Mouse (Mus musculus): ENCODE data around the gene Asb2.
A peak's percentile ranks its signal among the peaks of the same experiment; 100 is the strongest.

The Asb2 gene

GRCm38 (mm10) chr12:103361539-103362307 lies 5.9 kb upstream of the Asb2 start:
- DNase-seq (ENCODE audit: low spot score), result no peak

GRCm38 (mm10) chr12:103360812-103361211 lies 5.0 kb upstream of the Asb2 start:
- DNase-seq (ENCODE audit: low spot score), result no peak

DNA sequence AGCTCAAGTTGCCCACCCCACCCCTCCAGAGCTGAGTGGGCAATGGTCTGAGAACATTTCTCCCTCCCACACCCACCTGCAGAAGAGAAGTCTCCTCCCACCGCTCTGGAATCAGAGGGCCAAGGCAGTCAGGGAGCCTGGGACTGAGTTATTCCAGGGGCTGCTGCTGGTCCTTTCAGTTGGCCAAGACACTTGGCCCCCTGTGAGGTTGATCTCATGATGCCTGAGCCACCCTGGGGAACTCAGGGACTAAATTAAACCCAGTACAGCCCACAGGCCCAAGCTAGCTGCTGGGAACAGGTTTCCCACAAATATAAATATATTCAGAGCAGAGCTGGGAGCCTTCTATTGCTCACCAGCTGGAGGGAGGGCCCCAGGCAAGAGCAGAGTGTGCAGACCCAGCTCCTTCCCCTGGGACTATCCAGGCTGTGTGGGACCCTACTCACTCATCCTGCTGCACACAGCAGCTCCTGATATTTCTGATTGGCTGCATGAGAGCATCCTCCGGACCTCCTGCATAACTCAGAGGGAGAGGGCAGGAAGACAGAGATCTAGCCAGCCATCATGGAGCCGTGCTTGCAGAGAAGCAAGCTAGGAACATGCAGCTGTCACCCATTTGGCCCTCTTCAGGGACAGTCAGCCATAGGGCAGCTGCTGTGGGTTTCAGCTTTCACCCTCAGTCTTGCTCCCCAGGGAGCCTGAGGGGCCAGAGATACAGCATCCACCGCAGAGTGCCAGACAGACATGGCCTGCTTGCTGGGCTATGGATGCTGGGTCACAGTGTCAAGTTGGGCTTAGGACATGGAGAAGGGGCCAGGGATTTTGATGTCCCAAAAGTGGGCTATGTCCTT lies 3.4 kb upstream of the Asb2 start:
- DNase-seq (ENCODE audit: low spot score), result no peak

DNA sequence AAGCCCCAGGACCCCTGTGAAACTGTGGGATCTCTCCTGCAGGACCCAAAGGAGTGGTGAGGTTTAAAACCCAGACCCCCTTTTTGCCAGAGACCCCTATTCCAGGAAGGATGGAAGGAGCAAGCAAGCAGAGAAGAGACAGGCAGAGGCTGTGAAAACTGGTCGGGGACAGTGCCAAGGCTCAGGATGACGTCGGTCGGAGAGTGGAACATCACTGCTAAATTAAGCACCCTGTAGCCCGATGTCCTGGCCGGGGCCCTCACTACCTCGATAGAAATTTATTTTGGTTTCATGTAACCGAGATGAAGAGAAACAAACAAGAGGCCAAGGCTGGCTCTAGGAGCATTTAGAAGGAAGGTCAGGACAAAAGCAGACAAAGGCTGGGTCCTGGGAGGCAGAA lies 2.4 kb upstream of the Asb2 start:
- DNase-seq (ENCODE audit: low spot score), result no peak

- DNase-seq (ENCODE audit: low spot score), result no peak
These were observed 581 bp upstream of the Asb2 start for GRCm38 (mm10) chr12:103356415-103356748.

- no peak for DNase-seq (ENCODE audit: low spot score)
These were observed 2.3 kb downstream of the Asb2 start for GRCm38 (mm10) chr12:103353538-103353937.

GRCm38 (mm10) chr12:103352735-103353134 lies 3.1 kb downstream of the Asb2 start:
- DNase-seq (ENCODE audit: low spot score), result no peak

DNA sequence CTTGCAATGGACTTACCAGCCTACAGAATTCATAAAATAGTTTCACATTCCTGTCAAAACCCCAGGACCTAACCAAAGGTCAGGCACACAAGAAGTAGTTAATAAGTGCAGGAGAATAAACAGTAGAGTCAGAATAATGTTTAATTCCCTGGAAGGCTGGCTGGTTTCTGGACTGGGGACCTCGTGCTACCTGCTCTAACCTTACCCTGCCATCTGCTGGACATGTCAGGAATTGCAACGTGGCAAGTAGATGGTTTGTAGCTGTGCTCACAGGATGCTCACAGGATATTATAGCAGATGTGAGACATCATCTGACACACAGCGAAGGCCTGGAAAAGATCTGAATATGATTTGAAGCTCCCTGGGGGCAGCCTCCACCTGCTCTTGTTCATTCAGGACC lies 7.3 kb downstream of the Asb2 start:
- peak; percentile 67 for DNase-seq (ENCODE audit: low spot score)

DNA sequence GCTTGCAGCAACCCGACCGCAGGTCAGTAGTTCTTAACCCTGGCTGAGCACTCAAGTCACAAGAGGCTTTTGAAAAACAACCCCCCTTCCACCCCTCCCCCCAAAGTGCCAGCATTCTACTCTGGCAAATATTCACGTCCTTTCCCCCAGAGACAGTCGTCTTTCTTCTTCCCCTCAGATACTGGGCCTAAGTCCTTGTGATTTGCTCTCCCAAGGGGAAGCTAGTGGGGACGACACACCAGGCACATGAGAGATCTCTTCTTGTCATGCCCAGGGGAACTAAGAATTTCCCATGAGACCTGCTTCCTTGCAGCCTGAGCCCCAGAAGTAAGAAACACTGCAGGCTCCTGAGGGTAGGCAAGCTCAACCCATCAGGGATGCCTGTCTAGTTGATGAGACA lies 8.4 kb downstream of the Asb2 start:
- no peak for DNase-seq (ENCODE audit: low spot score)

DNA sequence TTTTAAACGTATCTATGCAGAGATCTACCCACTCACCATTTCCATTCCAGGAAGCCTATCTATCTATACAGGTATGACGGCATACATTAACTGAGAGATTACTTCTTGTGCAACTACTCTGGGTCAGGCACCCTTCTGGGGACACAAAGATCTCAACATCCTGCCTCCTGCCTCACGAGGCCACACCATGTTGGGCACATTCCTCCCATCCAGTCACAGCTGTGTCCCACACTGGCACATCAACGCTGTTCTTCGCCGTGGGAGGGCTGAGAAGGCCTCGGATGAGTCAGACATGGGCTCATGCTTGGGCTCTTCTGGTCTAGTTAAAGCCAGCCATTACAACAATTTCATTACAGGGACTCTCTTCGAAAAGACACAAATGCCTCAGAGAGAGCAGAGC lies 8.9 kb downstream of the Asb2 start:
- no peak for DNase-seq (ENCODE audit: low spot score)

- DNase-seq (ENCODE audit: low spot score), result no peak
These were observed 10.9 kb downstream of the Asb2 start for GRCm38 (mm10) chr12:103344934-103345333.

- no peak for DNase-seq (ENCODE audit: low spot score)
These were observed 12.3 kb downstream of the Asb2 start for GRCm38 (mm10) chr12:103343456-103343855.

GRCm38 (mm10) chr12:103341212-103341611 lies 14.6 kb downstream of the Asb2 start:
- DNase-seq (ENCODE audit: low spot score), result no peak

- DNase-seq (ENCODE audit: low spot score), result no peak
These were observed 17.5 kb downstream of the Asb2 start for GRCm38 (mm10) chr12:103338162-103338798.

DNA sequence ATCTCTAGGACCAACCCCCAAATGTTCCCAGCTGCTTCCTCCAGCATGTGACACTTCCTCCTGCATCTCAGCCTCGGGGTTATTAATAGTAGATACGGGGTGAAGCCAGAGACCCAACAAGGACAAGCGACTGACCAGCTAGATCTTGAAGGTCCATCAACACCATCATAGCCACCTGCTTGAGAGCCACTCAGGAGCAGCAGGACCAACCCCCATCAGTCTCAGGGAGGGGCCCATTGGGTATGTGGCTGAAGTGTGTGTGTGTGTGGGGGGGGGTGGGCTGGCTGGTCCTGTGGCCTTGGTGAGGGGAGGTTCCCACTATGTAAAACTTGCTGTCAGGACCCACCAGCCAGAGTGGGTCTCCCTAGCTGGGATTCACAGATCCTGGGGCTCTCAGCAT lies 19.0 kb downstream of the Asb2 start:
- DNase-seq (ENCODE audit: low spot score), result no peak

DNA sequence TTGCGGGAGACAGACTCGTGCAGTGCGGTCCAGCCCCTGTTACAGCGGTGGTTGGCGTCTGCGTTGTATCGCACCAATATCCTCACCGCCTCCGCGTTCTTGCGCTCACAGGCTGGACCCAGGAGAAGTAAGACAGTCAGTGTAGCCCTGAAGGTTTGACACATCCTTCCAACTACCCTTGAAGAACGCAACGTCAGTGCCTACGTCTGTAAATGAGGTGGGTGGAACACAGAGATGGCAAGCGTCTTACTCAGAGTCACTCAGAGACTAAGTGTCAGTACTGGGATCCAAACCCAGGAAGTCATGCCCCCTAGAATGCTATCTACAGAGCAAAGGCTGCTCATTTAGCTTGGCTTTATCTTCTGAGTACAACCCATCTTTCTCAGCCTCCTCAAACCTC lies 22.4 kb downstream of the Asb2 start:
- no peak for DNase-seq (ENCODE audit: low spot score)

GRCm38 (mm10) chr12:103332879-103333278 lies 22.9 kb downstream of the Asb2 start:
- no peak for DNase-seq (ENCODE audit: low spot score)

GRCm38 (mm10) chr12:103331491-103331890 lies 24.3 kb downstream of the Asb2 start:
- no peak for DNase-seq (ENCODE audit: low spot score)

- DNase-seq (ENCODE audit: low spot score), result no peak
These were observed 27.2 kb downstream of the Asb2 start for GRCm38 (mm10) chr12:103328448-103329191.

GRCm38 (mm10) chr12:103327107-103327506 lies 28.7 kb downstream of the Asb2 start:
- DNase-seq (ENCODE audit: low spot score), result no peak

DNA sequence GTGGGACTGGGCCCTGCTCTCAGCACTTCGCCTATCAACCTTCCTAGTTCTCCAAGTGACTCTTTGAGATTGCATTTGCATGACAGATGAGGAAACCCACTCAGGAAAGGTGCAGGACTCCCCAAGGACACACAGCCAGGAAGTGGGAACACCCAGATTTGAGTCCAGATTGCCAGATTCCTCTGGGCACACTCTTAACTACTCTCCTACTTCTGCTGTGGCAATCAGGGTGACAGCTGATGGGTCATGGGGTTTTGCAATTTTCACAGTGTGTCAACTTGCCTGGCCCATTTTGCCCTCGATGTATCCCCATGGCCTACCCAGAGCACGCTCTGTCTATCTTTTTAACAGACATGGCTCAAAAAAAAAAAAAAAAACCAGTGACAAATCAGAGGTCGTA lies 29.2 kb downstream of the Asb2 start:
- no peak for DNase-seq (ENCODE audit: low spot score)

DNA sequence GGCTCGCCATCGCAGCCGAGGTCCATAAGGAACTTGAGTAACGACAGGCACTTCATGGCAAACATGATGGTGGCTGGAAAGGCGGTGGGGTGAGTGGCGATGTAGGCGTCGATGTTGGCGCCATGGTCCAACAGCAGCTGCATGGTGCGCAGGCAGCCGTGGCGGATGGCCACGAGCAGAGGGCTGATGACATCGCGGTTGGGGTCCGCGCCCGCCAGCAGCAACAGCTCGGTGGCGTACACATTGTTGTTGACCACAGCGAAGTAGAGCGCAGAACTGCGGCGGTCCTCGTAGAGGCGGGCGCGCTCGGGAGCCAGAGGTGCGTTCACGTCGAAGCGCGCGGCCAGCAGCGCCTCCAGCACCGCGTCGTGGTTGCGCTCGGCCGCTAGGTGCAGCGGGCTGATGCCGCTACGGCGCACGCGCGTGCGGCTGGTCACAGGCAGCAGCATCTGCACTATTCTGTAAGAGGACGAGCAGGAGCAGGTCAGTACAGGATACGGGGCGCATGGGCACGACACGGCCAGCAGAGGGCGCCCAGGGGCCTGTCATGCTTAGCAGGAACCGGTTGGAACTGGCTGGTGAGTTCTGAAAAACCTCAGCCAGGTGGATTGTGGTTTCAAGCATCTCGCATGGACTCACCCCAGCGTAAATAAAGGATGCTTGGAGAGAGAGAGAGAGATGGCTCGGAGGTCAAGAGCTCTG lies 30.5 kb downstream of the Asb2 start:
- DNase-seq (ENCODE audit: low spot score), result peak; percentile 77
